Mouse (Mus musculus): Measurements from ENCODE around the gene Sh3rf1. TPM values are rescaled to one million over a fixed set of nuclear protein-coding genes. Genes with fewer than 3 reads are reported as not detected.

Gene Sh3rf1
- polyA plus RNA-seq, 1 experiment: 13.8 TPM

DNA sequence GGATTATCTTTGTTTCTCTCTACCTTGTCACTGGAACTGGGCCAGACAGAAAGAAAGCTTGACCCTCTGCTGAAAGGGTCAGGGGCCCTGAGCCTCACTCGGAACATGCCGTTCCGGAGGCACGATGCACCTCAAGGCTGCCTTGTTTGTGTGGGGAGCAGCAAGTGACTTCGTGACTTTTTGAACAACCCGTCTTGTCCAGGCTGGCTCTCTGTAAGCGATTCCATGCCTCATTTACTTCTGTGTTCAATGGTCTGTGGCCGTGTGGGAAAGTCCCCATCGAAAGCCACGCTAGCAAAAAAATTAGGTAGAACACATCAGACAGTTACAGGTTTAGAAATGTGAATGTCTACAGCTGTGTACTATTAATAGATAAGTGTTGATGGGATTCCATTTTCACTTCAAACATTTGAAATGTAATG, 136.2 kb downstream of the Sh3rf1 start:
- no peak for TF ChIP-seq CTCF (IDR thresholded peaks at IDR 0.05; ENCODE audit: extremely low read depth, insufficient read depth, low read length)
- no peak for TF ChIP-seq POLR2A (IDR thresholded peaks at IDR 0.05; ENCODE audit: extremely low read depth, insufficient read depth, low read length)
- H3K4me1 ChIP-seq (ENCODE audit: control insufficient read depth, insufficient read depth, low read length): no peaks in the 10 kb centered on the region; the same call in 1 of the 2 replicates
- no peak overlapping the region for H3K4me3 ChIP-seq (ENCODE audit: insufficient read depth, low read length)
- no peak overlapping the region for H3K27ac ChIP-seq (ENCODE audit: insufficient read depth, low read length)

DNA sequence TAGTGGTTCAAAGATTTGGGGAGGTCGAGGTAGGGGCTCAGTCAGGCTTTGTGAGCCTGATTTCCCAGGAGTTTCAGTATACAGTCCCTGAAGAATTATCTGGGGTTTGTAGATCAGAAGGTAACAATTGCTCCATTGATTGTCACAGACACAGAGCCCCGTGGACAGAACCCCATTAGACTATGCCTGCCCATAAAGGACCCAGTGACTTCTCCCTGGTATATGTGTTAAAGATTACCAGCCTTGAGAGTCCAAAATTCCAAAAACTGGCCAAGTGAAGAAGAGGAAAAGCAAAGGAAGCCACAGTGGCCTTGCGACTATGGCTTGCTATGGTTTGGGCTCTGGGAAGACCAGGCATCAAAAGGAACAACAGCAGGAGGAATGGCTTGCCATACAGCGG, 136.7 kb downstream of the Sh3rf1 start:
- no peaks in the 10 kb centered on the region; the same call in 1 of the 2 replicates for H3K4me1 ChIP-seq (ENCODE audit: control insufficient read depth, insufficient read depth, low read length)
- TF ChIP-seq CTCF (IDR thresholded peaks at IDR 0.05; ENCODE audit: extremely low read depth, insufficient read depth, low read length) (no peak), POLR2A (IDR thresholded peaks at IDR 0.05; ENCODE audit: extremely low read depth, insufficient read depth, low read length) (no peak)
- no peak overlapping the region for H3K4me3 ChIP-seq (ENCODE audit: insufficient read depth, low read length)
- H3K27ac ChIP-seq (ENCODE audit: insufficient read depth, low read length): no peak overlapping the region

DNA sequence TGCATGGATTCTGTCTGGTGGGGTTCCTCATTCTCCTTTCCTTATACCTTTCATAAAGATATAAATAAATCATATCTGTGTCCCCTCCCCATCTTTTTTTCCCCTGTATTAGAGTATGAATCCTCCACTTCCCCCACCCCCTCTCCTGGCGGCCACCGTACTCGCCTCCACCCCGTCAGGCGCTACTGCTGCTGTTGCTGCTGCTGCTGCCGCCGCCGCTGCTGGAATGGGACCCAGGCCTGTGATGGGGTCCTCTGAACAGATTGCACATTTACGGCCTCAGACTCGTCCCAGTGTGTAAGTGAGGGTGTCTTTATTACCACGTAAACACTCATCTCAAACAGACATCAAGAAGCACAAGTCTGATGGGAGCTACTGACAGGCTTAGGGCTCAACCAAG, 137.8 kb downstream of the Sh3rf1 start:
- Histone ChIP-seq H3K4me3 (ENCODE audit: insufficient read depth, low read length) (no peak overlapping the region), H3K27ac (ENCODE audit: insufficient read depth, low read length) (no peak overlapping the region), H3K4me1 (ENCODE audit: control insufficient read depth, insufficient read depth, low read length) (no peaks in the 10 kb centered on the region; the same call in 1 of the 2 replicates)
- TF ChIP-seq POLR2A (IDR thresholded peaks at IDR 0.05; ENCODE audit: extremely low read depth, insufficient read depth, low read length) (no peak), CTCF (IDR thresholded peaks at IDR 0.05; ENCODE audit: extremely low read depth, insufficient read depth, low read length) (no peak)

DNA sequence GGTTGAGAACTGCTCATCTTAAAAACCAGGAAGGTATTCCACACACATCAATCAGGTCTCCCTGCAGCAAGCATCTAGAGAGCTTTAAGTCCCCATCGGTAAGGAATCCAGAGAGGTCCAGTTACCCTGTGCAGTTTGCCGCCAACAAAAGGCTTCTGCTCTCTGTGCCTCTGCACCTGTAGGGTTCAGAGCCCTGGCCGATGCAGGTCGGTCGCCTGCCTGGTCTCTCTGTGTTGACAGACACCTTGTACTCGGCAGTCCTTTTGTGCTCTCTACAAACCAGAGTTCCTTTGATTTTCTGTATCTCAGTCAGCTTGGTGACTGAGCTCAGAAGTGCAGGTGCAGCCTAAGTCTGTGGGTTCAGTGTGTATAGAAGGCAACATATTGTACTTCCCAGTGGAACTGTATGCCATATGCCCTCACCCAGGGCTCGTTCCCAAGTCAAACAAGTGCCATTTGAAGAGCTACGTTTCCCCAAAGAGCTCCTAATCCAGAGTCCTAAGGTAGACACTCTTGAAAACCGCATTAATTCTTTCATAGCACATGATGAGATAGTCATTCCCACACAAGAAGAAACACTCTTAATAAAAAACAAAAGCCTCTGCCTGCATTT, 138.7 kb downstream of the Sh3rf1 start:
- Histone ChIP-seq H3K4me1 (ENCODE audit: control insufficient read depth, insufficient read depth, low read length) (no peaks in the 10 kb centered on the region; the same call in 1 of the 2 replicates), H3K27ac (ENCODE audit: insufficient read depth, low read length) (no peak overlapping the region), H3K4me3 (ENCODE audit: insufficient read depth, low read length) (no peak overlapping the region)
- TF ChIP-seq POLR2A (IDR thresholded peaks at IDR 0.05; ENCODE audit: extremely low read depth, insufficient read depth, low read length) (no peak), CTCF (IDR thresholded peaks at IDR 0.05; ENCODE audit: extremely low read depth, insufficient read depth, low read length) (no peak)

DNA sequence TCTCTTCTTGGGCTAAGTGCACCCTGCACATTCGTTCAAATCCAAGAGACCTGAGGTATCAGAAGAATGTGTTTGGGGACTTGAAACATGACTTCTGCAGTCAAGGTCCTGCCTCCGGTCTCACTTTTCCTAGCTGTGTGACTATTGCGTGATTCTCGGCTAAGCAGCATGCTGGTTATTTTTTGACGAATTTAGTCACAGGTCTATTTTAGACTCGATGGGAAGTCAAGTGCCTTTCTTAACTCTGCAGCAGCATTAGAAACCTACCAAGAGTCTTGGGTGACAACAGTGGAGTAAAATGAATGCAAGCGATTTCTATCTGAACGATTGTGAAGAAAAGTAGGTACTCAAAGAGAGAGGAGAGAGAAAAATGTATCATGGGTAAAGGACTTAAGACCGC, 149.6 kb downstream of the Sh3rf1 start:
- H3K4me1 ChIP-seq (ENCODE audit: control insufficient read depth, insufficient read depth, low read length): peaks cover 8% of the 10 kb centered on the region; the same call in 1 of the 2 replicates
- no peak for TF ChIP-seq POLR2A (IDR thresholded peaks at IDR 0.05; ENCODE audit: extremely low read depth, insufficient read depth, low read length)
- TF ChIP-seq CTCF (IDR thresholded peaks at IDR 0.05; ENCODE audit: extremely low read depth, insufficient read depth, low read length): no peak
- H3K27ac ChIP-seq (ENCODE audit: insufficient read depth, low read length): no peak overlapping the region; the same call in 1 of the 2 replicates
- H3K4me3 ChIP-seq (ENCODE audit: insufficient read depth, low read length): no peak overlapping the region

DNA sequence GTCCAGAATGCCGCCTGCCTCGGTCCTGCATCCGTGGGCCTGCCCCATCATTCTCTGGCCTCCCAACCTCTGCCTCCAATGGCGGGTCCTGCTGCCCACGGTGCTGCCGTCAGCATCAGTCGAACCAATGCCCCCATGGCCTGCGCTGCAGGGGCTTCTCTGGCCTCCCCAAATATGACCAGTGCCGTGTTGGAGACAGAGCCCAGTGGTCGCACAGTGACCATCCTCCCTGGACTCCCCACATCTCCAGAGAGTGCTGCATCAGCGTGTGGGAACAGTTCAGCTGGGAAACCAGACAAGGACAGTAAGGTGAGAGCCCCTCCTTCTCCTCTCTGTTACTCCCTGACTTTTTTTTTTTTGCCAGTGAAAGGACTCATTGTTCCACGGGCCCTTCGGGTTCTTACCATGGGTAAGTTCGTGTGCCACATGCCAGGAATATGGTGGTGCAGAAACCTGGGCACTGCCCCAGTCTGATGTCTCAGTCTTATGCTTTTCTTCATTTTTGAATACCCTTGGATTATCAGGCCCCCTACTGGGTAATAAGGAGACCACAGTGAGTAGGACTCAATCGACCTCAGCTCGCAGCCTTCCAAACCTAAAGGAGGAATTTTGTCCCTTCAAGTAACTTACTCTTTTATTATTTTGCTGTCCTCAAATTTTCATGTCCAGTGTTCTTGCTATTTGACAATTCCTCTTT, 150.5 kb downstream of the Sh3rf1 start:
- no peak overlapping the region for H3K4me3 ChIP-seq (ENCODE audit: insufficient read depth, low read length)
- H3K4me1 ChIP-seq (ENCODE audit: control insufficient read depth, insufficient read depth, low read length): peaks cover 8% of the 10 kb centered on the region; the same call in 1 of the 2 replicates
- no peak for TF ChIP-seq CTCF (IDR thresholded peaks at IDR 0.05; ENCODE audit: extremely low read depth, insufficient read depth, low read length)
- TF ChIP-seq POLR2A (IDR thresholded peaks at IDR 0.05; ENCODE audit: extremely low read depth, insufficient read depth, low read length): no peak
- peak overlapping the region; percentile 51; the same call in 1 of the 2 replicates for H3K27ac ChIP-seq (ENCODE audit: insufficient read depth, low read length)

DNA sequence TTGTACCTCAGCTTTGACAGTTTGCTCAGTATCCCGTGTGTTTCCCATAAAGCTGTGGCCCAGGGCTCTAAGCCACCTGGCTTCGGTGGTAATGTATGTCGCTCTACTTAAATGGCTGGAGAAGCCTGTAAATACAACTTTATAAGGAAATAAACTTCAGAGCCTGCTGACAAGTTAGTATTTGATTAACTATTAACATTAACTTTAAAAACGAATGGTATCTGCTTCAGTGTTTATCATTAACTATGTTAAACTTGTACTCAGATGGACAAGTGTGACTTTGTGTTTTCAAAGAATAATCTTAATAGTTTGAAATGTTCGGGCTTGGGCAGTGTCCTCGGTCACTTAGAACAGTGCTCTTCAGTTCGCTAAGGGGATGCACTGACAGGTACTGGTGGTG, 151.5 kb downstream of the Sh3rf1 start:
- Histone ChIP-seq H3K4me1 (ENCODE audit: control insufficient read depth, insufficient read depth, low read length) (peaks cover 8% of the 10 kb centered on the region; the same call in 1 of the 2 replicates), H3K27ac (ENCODE audit: insufficient read depth, low read length) (no peak overlapping the region), H3K4me3 (ENCODE audit: insufficient read depth, low read length) (no peak overlapping the region)
- TF ChIP-seq POLR2A (IDR thresholded peaks at IDR 0.05; ENCODE audit: extremely low read depth, insufficient read depth, low read length) (no peak), CTCF (IDR thresholded peaks at IDR 0.05; ENCODE audit: extremely low read depth, insufficient read depth, low read length) (no peak)

DNA sequence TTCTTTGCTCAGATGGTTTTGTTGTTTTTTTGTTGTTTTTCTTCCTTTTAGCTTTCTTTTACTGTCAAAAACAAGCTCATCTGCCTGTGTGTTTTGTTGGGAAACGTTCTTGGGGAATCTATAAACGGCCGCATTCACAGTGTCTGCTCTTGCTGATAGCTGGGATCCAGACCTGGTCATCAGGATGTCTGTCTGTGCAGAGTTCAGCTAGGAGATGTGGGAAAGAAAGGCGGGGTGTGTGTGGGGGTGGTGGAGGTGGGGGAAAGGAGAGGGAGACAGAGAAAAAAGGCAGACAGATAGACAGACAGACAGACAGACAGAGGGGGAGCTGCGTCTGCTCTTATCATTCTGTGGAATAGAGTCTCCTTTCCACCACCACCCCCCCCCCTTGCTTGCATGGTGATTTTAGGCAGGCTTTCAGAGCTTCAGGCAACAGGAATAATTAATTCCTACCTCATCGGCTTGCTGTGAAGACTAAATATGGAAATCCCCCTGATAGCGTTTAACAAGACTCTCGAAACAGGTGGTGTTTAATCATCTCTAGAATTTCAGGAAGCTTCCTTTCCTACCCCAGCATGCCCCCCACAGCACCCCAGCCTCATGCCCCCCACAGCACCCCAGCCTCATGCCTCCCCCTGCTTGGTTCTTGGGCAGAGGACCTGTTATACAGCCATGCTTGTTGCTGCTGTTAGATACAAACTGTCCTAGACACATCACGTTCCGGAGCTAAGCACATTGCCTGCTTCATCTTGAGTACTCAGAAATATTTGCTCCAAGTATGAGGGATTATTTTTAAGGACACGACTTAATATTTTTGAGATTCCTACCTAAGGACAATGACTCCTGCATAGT, 155.4 kb downstream of the Sh3rf1 start:
- TF ChIP-seq POLR2A (IDR thresholded peaks at IDR 0.05; ENCODE audit: extremely low read depth, insufficient read depth, low read length) (no peak), CTCF (IDR thresholded peaks at IDR 0.05; ENCODE audit: extremely low read depth, insufficient read depth, low read length) (no peak)
- no peaks in the 10 kb centered on the region for H3K4me1 ChIP-seq (ENCODE audit: control insufficient read depth, insufficient read depth, low read length)
- no peak overlapping the region for H3K27ac ChIP-seq (ENCODE audit: insufficient read depth, low read length)
- no peak overlapping the region for H3K4me3 ChIP-seq (ENCODE audit: insufficient read depth, low read length)

DNA sequence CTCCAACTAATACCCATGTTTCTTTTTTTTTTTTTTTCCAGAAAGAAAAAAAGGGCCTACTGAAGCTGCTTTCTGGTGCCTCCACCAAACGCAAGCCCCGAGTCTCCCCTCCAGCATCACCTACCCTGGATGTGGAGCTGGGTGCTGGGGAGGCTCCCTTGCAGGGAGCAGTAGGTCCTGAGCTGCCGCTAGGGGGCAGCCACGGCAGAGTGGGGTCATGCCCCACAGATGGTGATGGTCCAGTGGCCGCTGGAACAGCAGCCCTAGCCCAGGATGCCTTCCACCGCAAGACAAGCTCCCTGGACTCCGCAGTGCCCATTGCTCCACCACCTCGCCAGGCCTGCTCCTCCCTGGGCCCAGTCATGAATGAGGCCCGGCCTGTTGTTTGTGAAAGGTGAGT, 160.9 kb downstream of the Sh3rf1 start:
- TF ChIP-seq CTCF (IDR thresholded peaks at IDR 0.05; ENCODE audit: extremely low read depth, insufficient read depth, low read length) (no peak), POLR2A (IDR thresholded peaks at IDR 0.05; ENCODE audit: extremely low read depth, insufficient read depth, low read length) (no peak)
- 0 out of 2 replicates have a peak, but pooled peaks cover 2% of the 10 kb centered on the region for H3K4me1 ChIP-seq (ENCODE audit: control insufficient read depth, insufficient read depth, low read length)

More for the DNA sequence above, 160.9 kb downstream of the Sh3rf1 start:
- Histone ChIP-seq H3K27ac (ENCODE audit: insufficient read depth, low read length) (no peak overlapping the region), H3K4me3 (ENCODE audit: insufficient read depth, low read length) (no peak overlapping the region)

Measured in cortical plate, adult 2 months (tissue).